Mouse (Mus musculus) natural killer cell, adult 2 months (primary cell): ENCODE results near the gene Dnajb3.
"Not testable (repeated sequence)": the region's sequence is repeated elsewhere in the genome, so short reads cannot be mapped to it uniquely, and the experiment has no call there.

Source experiments
- DNase-seq, 2 experiments: peaks; one replicate each; pipeline ENCODE4 v3.0.0; 2022; ENCODE audit warnings: low spot score in 2 of 2

The Dnajb3 gene

GRCm38 (mm10) chr1:88215466-88216380, 10.1 kb upstream of the Dnajb3 start:
- DNase-seq = no peak

GRCm38 (mm10) chr1:88214462-88214952, 8.9 kb upstream of the Dnajb3 start:
- no peak for DNase-seq

DNA sequence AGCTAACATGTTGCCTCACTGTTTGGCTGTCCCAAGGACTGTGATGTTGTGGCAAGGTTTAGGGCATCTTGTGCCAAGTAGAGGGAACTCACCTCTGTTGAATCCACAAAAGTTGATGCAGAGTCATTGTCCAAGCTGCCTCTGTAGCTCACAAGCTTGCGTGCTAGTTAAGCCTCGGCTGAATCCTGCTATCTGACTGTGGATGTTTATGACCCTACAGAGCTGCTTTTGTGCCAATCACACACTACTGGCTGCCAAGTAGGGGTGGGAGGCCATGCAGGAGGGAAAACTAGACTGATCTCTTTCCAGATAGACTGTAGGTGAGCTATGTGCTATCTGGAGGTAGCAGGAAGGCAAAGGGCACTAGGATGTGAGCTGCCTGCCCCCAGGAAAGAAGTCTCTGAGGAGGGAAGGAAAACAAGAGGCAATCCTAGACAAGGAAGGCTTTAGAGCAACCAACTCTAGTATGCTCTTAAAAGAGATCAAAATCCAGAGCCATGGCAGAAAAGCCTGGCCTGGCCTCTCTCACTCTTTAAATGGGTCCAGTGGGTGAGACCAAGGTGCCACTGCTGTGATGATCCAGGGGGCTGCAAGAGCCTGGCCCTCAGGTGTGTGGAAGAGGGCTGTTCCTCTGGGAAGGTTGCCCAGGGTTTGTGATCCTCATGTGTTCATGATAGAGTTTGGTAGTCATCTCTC, 8.3 kb upstream of the Dnajb3 start:
- DNase-seq = no peak

GRCm38 (mm10) chr1:88213061-88213460, 7.5 kb upstream of the Dnajb3 start:
- DNase-seq = no peak

- DNase-seq = no peak
Measured at GRCm38 (mm10) chr1:88212341-88213045, 6.9 kb upstream of the Dnajb3 start.

GRCm38 (mm10) chr1:88211812-88212211, 6.2 kb upstream of the Dnajb3 start, which contains the start of gene Ugt1a1:
TSS of gene Ugt1a1 (plus strand) at chr1:88211959.
- DNase-seq = no peak

DNA sequence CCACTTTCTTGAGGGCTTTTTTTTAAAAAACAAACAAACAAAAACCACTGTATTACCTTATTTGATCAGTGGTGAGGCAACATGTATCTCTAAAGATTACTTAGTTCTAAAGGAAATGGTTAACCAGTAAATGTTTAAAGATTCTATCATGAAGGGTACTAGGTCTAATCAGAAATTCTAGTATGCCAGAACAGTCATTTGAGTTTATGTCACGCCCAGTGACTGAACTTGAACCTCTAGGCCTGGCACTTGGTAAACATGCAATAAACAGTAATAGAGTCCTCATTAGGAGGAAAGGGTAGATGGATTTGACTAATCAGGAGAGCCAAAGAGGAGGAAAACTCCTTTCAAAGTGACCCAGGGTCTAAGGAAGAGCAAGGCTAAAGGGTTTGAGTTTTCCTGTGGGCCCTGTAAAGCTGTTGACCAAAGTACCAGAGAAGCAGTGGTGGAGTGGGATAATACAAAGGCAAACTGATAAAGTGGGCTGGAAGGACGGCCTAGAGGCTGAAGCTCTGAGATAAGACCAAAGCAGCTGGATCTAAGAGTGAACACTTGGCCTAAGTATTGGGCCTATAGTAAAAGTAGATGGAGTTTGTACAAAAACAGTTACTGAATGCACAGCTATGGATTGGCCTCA, 1.4 kb upstream of the Dnajb3 start:
- DNase-seq = no peak

GRCm38 (mm10) chr1:88200456-88200855, 5.1 kb downstream of the Dnajb3 start, which contains the start of gene Ugt1a2:
TSS of gene Ugt1a2 (plus strand) at chr1:88200601.
- DNase-seq = no peak

- DNase-seq = no peak
Measured at GRCm38 (mm10) chr1:88199996-88200395, 5.6 kb downstream of the Dnajb3 start.

- no peak for DNase-seq
Measured at GRCm38 (mm10) chr1:88197443-88197842, 8.1 kb downstream of the Dnajb3 start.

GRCm38 (mm10) chr1:88195687-88196086, 9.9 kb downstream of the Dnajb3 start:
- no peak for DNase-seq

DNA sequence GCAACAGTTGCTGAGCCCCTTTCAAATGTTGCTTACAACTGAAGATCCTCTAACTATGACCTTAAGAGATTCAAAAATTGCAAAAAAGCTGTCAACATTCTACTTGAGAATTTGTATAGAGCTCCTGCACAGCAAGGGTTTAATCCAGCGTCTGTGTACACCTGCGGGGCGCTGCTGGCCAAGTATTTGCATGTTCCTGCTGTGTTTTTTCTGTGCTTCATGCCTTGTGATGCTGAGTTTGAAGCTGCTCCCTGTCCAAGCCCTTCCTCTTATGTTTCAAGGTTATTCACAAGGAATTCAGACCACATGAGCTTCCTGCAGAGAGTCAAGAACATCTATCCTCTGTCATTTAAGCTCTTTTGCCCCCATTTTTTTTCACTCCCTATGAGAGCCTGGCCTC, 13.4 kb downstream of the Dnajb3 start:
- DNase-seq = no peak

DNA sequence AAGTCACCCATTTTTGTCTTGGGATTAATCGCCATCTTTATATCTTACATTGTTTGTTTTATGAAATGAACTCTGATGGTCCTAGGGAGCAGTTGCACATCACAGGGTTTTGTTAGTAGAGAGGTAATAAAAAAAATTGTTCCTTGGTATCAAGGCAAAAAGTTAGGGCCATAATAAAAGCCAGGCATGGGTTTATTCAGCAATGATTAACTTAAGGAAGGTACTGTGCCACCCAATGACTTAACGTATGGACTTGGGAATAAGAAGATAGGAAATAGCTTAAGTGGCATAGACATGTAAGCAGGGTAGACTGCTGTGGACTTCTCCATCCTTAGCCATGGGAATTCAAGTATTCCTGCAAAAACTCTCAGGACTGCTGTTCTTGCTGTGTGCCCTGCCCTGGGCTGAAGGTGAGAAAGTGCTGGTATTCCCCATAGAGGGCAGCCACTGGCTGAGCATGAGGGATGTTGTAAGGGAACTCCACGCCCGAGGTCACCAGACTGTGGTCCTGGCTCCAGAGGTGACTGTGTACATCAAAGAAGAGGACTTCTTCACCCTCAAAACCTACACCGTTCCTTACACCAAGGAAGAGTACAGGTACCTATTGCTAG, 19.2 kb downstream of the Dnajb3 start:
- DNase-seq = no peak

- DNase-seq = no peak
Measured at GRCm38 (mm10) chr1:88179657-88180056, 25.9 kb downstream of the Dnajb3 start.

- not testable (repeated sequence) for DNase-seq
Measured at GRCm38 (mm10) chr1:88172190-88172589, 33.4 kb downstream of the Dnajb3 start.

DNA sequence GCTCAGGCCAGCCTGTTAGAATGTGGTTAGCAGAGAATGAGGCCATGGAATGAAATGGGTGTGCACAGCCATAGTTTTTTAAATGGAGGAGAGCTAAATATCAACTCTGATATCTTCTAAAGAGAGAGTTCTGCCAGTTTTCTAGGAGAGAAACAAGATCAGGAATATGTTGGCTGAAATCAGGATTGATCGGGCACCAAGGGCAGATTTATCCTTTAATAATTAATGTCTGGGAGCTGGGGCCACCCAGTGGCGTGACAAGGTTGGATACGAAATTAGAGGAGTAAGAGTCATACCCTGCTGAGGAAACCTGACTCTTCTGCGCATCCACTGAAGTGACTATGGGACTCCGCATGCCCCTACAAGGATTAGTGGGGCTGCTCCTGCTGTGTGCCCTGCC, 39.9 kb downstream of the Dnajb3 start, which contains the start of gene Ugt1a5:
Ugt1a5 (plus strand) TSS at position 302 of the 400 bp plus-strand sequence.
- no peak for DNase-seq

GRCm38 (mm10) chr1:88158430-88158829, 47.2 kb downstream of the Dnajb3 start:
- no peak for DNase-seq
